ENCODE assay signal across 10 mouse cellular contexts in genomic region chr6:41702928-41703327, GRCm38 (mm10). TPM values are rescaled to one million over a fixed set of nuclear protein-coding genes. Genes with fewer than 3 reads are reported as not detected.
DNase-seq lines count a peak whose midpoint lies in the region; ATAC-seq and TF ChIP-seq lines count a peak whose summit lies in the region.
"Had no signal": no experiment of that assay in that cellular context is flagged by ENCODE, and none has a peak within 500 bp of the region (broad histone marks: within the 10 kb centered on the region; RNA-seq: fewer than 3 reads in every experiment).

No protein-coding gene starts in this region.

- no peak for ATAC-seq in forebrain, embryonic 12.5 days (ENCODE audit: low FRiP score)
- no peak for ATAC-seq in hindbrain, embryonic 16.5 days
- no peak for ATAC-seq in forebrain, postnatal 0 days

- peak overlapping the region; percentile 20; the same call in 1 of the 2 replicates for H3K4me3 ChIP-seq in forebrain, embryonic 10.5 days
- H3K4me3 ChIP-seq in forebrain, embryonic 12.5 days (replicated peaks), result no peak overlapping the region
- H3K4me3 ChIP-seq in hindbrain, embryonic 16.5 days (ENCODE audit: low read length), result no peak overlapping the region
- H3K4me3 ChIP-seq in forebrain, postnatal 0 days (ENCODE audit: low read depth, low read length), result no peak overlapping the region

- 80% methylated on average over 2 of the region's 2 CpGs for WGBS in forebrain, embryonic 10.5 days
- 82% methylated on average over 2 of the region's 2 CpGs for WGBS in forebrain, embryonic 12.5 days
- WGBS in hindbrain, embryonic 16.5 days, result 84% methylated on average over 2 of the region's 2 CpGs
- WGBS in forebrain, postnatal 0 days, result 80% methylated on average over 2 of the region's 2 CpGs

- no peaks in the 10 kb centered on the region for H3K36me3 ChIP-seq in forebrain, embryonic 10.5 days (replicated peaks)
- no peaks in the 10 kb centered on the region for H3K36me3 ChIP-seq in forebrain, embryonic 12.5 days (replicated peaks)
- no peaks in the 10 kb centered on the region for H3K36me3 ChIP-seq in hindbrain, embryonic 16.5 days (ENCODE audit: control insufficient read depth, insufficient read depth, low read length)
- no peaks in the 10 kb centered on the region for H3K36me3 ChIP-seq in forebrain, postnatal 0 days (ENCODE audit: insufficient read depth)

- H3K4me2 ChIP-seq in forebrain, embryonic 12.5 days, result no peak overlapping the region
- no peak overlapping the region for H3K4me2 ChIP-seq in hindbrain, embryonic 16.5 days (ENCODE audit: low read length)
- H3K4me2 ChIP-seq in forebrain, postnatal 0 days (ENCODE audit: low read depth), result no peak overlapping the region

- H3K27ac ChIP-seq in forebrain, embryonic 10.5 days, result peak overlapping the region; percentile 60; the same call in 1 of the 2 replicates
- H3K27ac ChIP-seq in forebrain, embryonic 12.5 days, result no peak overlapping the region
- no peak overlapping the region for H3K27ac ChIP-seq in hindbrain, embryonic 16.5 days (ENCODE audit: low read depth, low read length)
- H3K27ac ChIP-seq in forebrain, postnatal 0 days (ENCODE audit: low read depth, low read length), result no peak overlapping the region

- H3K9me3 ChIP-seq in forebrain, embryonic 10.5 days, result no peaks in the 10 kb centered on the region
- no peaks in the 10 kb centered on the region for H3K9me3 ChIP-seq in forebrain, embryonic 12.5 days
- no peaks in the 10 kb centered on the region; the same call in 1 of the 2 replicates for H3K9me3 ChIP-seq in hindbrain, embryonic 16.5 days (ENCODE audit: control insufficient read depth, low read length)
- H3K9me3 ChIP-seq in forebrain, postnatal 0 days (ENCODE audit: low read length), result no peaks in the 10 kb centered on the region

- DNase-seq in forebrain, embryonic 10.5 days (ENCODE audit: extremely low spot score, low spot score), result no peak
- DNase-seq in c-Kit-positive CD71-positive TER-119-positive erythroid progenitor cells, embryonic 14.5 days (ENCODE audit: low spot score), result peak; percentile 82
- DNase-seq in kidney, postnatal 4 days, result peak; percentile 18 to 30
- peak; percentile 32 to 57 for DNase-seq in spleen, postnatal 36 days (ENCODE audit: low spot score in 2 of 2)
- no peak for DNase-seq in adrenal gland, adult 8-10 months
- no peak for DNase-seq in forebrain, postnatal 0 days

- TF ChIP-seq CTCF in forebrain, postnatal 0 days (IDR thresholded peaks at IDR 0.05; ENCODE audit: low read depth), result no peak

- H3K27me3 ChIP-seq in forebrain, embryonic 10.5 days (ENCODE audit: poor library complexity, severe bottlenecking), result no peaks in the 10 kb centered on the region
- no peaks in the 10 kb centered on the region for H3K27me3 ChIP-seq in forebrain, embryonic 12.5 days
- no peaks in the 10 kb centered on the region for H3K27me3 ChIP-seq in hindbrain, embryonic 16.5 days (replicated peaks; ENCODE audit: control insufficient read depth, insufficient read depth, low read length)
- no peaks in the 10 kb centered on the region for H3K27me3 ChIP-seq in forebrain, postnatal 0 days (ENCODE audit: insufficient read depth, low read length)

- H3K4me1 ChIP-seq in forebrain, embryonic 10.5 days, result no peaks in the 10 kb centered on the region
- H3K4me1 ChIP-seq in forebrain, embryonic 12.5 days, result no peaks in the 10 kb centered on the region
- no peaks in the 10 kb centered on the region for H3K4me1 ChIP-seq in hindbrain, embryonic 16.5 days (ENCODE audit: control insufficient read depth, insufficient read depth, low read depth, low read length)
- no peaks in the 10 kb centered on the region for H3K4me1 ChIP-seq in forebrain, postnatal 0 days (ENCODE audit: insufficient read depth)

- H3K9ac ChIP-seq in forebrain, embryonic 12.5 days, result no peak overlapping the region
- no peak overlapping the region for H3K9ac ChIP-seq in hindbrain, embryonic 16.5 days (ENCODE audit: low read depth, low read length)
- no peak overlapping the region for H3K9ac ChIP-seq in forebrain, postnatal 0 days

RNA-seq across cellular contexts. Expression of gene Kel, which starts 1.2 kb away (rescaled TPM):
- polyA plus RNA-seq in forebrain, embryonic 10.5 days (2016; fragmentation: Nextera tagmentation; extraction: Ambion mirVana), result 7.7 and 10.9 TPM in 2 replicates
- 5.8 and 7.5 TPM in 2 replicates for polyA plus RNA-seq in forebrain, embryonic 12.5 days (2016; fragmentation: Nextera tagmentation; extraction: Ambion mirVana)
- total RNA-seq in adrenal gland, adult 8-10 months (2022), result not detected
- polyA plus RNA-seq in hindbrain, embryonic 16.5 days (2015; fragmentation: Nextera tagmentation; extraction: Ambion mirVana), result 0.25 and 0.50 TPM in 2 replicates
- total RNA-seq in forebrain, postnatal 0 days (2014; rRNA removed), result not detected in 2 replicates
- polyA plus RNA-seq in forebrain, postnatal 0 days (2015; fragmentation: Nextera tagmentation; extraction: Ambion mirVana), result not detected in 2 replicates

RNA-seq across cellular contexts. Expression of gene Llcfc1, which starts 18.7 kb away (rescaled TPM):
- not detected in 2 replicates for polyA plus RNA-seq in forebrain, embryonic 10.5 days (2016; fragmentation: Nextera tagmentation; extraction: Ambion mirVana)
- not detected in 2 replicates for polyA plus RNA-seq in forebrain, embryonic 12.5 days (2016; fragmentation: Nextera tagmentation; extraction: Ambion mirVana)
- not detected for total RNA-seq in adrenal gland, adult 8-10 months (2022)
- polyA plus RNA-seq in hindbrain, embryonic 16.5 days (2015; fragmentation: Nextera tagmentation; extraction: Ambion mirVana), result not detected in 2 replicates
- not detected in 2 replicates for total RNA-seq in forebrain, postnatal 0 days (2014; rRNA removed)
- polyA plus RNA-seq in forebrain, postnatal 0 days (2015; fragmentation: Nextera tagmentation; extraction: Ambion mirVana), result not detected in 2 replicates
- polyA plus RNA-seq: heart, embryonic 14.5 days; lung, embryonic 16.5 days had no signal

RNA-seq across cellular contexts. Expression of gene Trpv5, which starts 22.4 kb away (rescaled TPM):
- not detected in 2 replicates for polyA plus RNA-seq in forebrain, embryonic 10.5 days (2016; fragmentation: Nextera tagmentation; extraction: Ambion mirVana)
- not detected in 2 replicates for polyA plus RNA-seq in forebrain, embryonic 12.5 days (2016; fragmentation: Nextera tagmentation; extraction: Ambion mirVana)
- not detected for total RNA-seq in adrenal gland, adult 8-10 months (2022)
- not detected in 2 replicates for polyA plus RNA-seq in hindbrain, embryonic 16.5 days (2015; fragmentation: Nextera tagmentation; extraction: Ambion mirVana)
- total RNA-seq in forebrain, postnatal 0 days (2014; rRNA removed), result not detected in 2 replicates
- polyA plus RNA-seq in forebrain, postnatal 0 days (2015; fragmentation: Nextera tagmentation; extraction: Ambion mirVana), result not detected in 2 replicates
- polyA plus RNA-seq: heart, embryonic 14.5 days; lung, embryonic 16.5 days had no signal

Comparison
In these comparisons a context has a peak if more than half of its experiments do, and no peak if none do; other contexts are left out.
1. DNase-seq: peak in c-Kit-positive CD71-positive TER-119-positive erythroid progenitor cells, embryonic 14.5 days (single experiment), kidney, postnatal 4 days (2 of 2) and spleen, postnatal 36 days (2 of 2); none in forebrain, embryonic 10.5 days (single experiment), adrenal gland, adult 8-10 months (single experiment) and forebrain, postnatal 0 days (single experiment).